Mouse (Mus musculus) embryo, embryonic 11.5 days (tissue): ENCODE data around the gene Tgm3.

Experiments used
- DNase-seq: peaks from one replicate; pipeline ENCODE4 v3.0.0-alpha.2; 2012; ENCODE audit warnings: low read depth, low spot score

Tgm3 gene

DNA sequence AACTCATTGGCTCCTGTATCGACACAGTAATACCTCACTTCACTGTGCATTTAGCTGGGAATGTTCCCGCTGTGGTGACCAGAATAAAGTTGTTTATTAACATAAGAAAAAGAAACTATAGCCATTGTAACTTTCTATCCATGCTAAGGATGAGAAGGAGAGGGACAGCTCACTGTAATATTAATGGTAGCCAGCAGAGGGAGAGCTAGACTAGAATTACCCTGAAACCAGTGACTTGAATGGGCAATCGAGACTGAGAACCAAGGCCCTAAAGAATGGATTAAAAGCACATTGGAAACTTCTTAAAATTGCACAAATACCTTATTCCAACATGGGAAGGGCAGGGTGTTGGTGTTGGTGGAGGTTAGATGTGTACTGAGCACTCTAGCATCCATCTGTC lies 56.1 kb downstream of the Tgm3 start:
- peak; percentile 5 for DNase-seq

DNA sequence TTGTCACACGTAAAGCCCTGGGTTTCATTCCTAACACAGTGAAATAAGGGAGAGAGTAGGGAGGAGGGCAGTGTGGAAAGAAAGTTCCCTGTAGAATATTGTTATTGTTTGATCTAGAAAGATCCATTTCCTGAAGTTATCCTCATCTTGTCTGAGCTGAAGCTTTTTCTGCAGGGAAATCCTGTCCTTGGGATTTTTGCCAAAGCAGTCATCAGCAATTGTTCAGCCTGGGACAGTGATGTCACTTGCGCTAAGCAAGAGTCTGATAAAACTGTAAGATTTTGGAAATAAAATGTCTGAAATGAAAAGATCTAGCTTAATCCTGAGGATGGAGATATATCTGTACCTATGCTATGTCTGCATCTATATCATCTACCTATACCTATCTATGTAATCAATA lies 58.2 kb downstream of the Tgm3 start:
- DNase-seq: no peak
